Mouse (Mus musculus) heart, embryonic 14.5 days (tissue): ENCODE measurements around the gene Adh5. TPM values are rescaled to one million over a fixed set of nuclear protein-coding genes. Genes with fewer than 3 reads are reported as not detected.

Source experiments
- ATAC-seq: fragments of 200-750 bp; cut with Nextera tagmentation; 2 replicates; pipeline ENCODE4 v1.8.0; 2017; ENCODE audit warnings: low read depth, moderate TSS enrichment; ENCODE audit not compliant: insufficient number of reproducible peaks, insufficient read depth, low FRiP score
- H3K27ac ChIP-seq, 2 experiments: fragments of 200-500 bp in 1 of 2; fragments of 300-500 bp in 1 of 2; sonication (generic) in 1 of 2; replicated peaks in 1 of 2; 2 replicates each; pipeline ENCODE4 v1.5.1; 2012 to 2014; ENCODE audit warnings: low read depth in 2 of 2, low read length in 2 of 2, control low read depth in 1 of 2, mild to moderate bottlenecking in 1 of 2, mixed read lengths in 1 of 2; ENCODE audit not compliant: control insufficient read depth in 1 of 2, insufficient read depth in 1 of 2
- H3K27me3 ChIP-seq: fragments of 300-500 bp; sonication (generic); 2 replicates; pipeline ENCODE4 v1.6.1; 2014; ENCODE audit warnings: mild to moderate bottlenecking, low read length, control low read depth; ENCODE audit not compliant: control insufficient read depth, insufficient read depth
- H3K36me3 ChIP-seq: fragments of 300-500 bp; sonication (generic); 2 replicates; pipeline ENCODE4 v1.6.1; 2014; ENCODE audit warnings: mild to moderate bottlenecking, control low read depth, low read length, mixed read lengths; ENCODE audit not compliant: control insufficient read depth, insufficient read depth
- H3K4me1 ChIP-seq, 2 experiments: fragments of 200-500 bp in 1 of 2; fragments of 300-500 bp in 1 of 2; sonication (generic) in 1 of 2; 2 replicates each; pipeline ENCODE4 v1.6.1; 2012 to 2014; ENCODE audit warnings: low read length in 2 of 2, control low read depth in 1 of 2, mixed read lengths in 1 of 2; ENCODE audit not compliant: control insufficient read depth in 2 of 2, insufficient read depth in 2 of 2
- H3K4me2 ChIP-seq: fragments of 300-500 bp; sonication (generic); 2 replicates; pipeline ENCODE4 v1.6.1; 2014; ENCODE audit warnings: mild to moderate bottlenecking, low read length
- H3K4me3 ChIP-seq, 2 experiments: fragments of 200-500 bp in 1 of 2; fragments of 300-500 bp in 1 of 2; sonication (generic) in 1 of 2; 2 replicates each; pipeline ENCODE4 v1.5.1; 2012 to 2014; ENCODE audit warnings: low read length in 2 of 2, mild to moderate bottlenecking in 2 of 2, control low read depth in 1 of 2, low read depth in 1 of 2, moderate library complexity in 1 of 2; ENCODE audit not compliant: control insufficient read depth in 1 of 2, insufficient read depth in 1 of 2
- H3K9ac ChIP-seq: fragments of 300-500 bp; sonication (generic); 2 replicates; pipeline ENCODE4 v1.6.1; 2014; ENCODE audit warnings: mild to moderate bottlenecking, low read length
- H3K9me3 ChIP-seq: fragments of 300-500 bp; sonication (generic); 2 replicates; pipeline ENCODE4 v1.6.1; 2016; ENCODE audit warnings: low read length, control low read depth; ENCODE audit not compliant: control insufficient read depth
- WGBS: fragments of 180-500 bp; shearing (Covaris S2); extraction: QIAGEN DNeasy Blood & Tissue Kit; methylation state at CpG from one replicate; pipeline ENCODE4 v1.1.7; 2014; 5-methylcytosine and 5-hydroxymethylcytosine counted together
- polyA plus RNA-seq: library from polyadenylated mRNA; unstranded; fragments of >200 nt; fragmentation: Nextera tagmentation; extraction: Ambion mirVana; gene quantifications from 2 replicates; pipeline ENCODE4 v1.2.1, GENCODE M21; 2014

Gene Adh5
- polyA plus RNA-seq, 1 experiment from 2014 or later, result 171 TPM

DNA sequence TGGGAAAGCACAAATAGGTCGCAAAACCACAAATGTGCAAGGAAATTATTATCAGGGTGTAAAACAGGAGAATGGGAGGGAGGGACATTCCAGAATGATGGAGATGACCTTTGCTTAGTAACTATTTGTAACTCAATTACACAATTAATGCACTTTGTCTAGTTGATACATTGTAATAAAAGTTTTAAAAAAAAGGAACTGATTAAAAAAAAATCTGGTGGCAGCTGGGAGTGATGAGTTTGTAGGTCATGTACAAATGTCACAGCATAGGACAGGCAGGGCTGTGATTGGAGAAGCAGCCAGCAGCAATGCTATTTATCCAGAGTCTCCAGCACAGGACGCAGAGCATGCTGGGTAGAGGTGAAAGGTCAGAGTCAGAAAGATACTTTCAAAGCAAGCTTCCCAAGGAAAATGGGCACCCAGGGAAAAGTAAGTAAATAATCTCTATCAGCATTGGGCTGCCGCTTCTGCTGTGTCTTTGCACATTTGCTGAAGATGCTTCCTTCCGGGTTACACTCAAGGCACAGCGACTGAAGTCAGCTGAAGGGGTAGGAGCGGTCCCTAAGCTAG is 27.7 kb upstream of the Adh5 start, which contains the start of gene Adh4:
Adh4 (plus strand) TSS at position 346 of the 570 bp plus-strand sequence.
- ATAC-seq, result no peak
- WGBS, result 76% methylated on average over 6 of the region's 6 CpGs
- Histone ChIP-seq H3K9me3 (no peaks in the 10 kb centered on the region), H3K36me3 (no peaks in the 10 kb centered on the region), H3K4me1 (no peaks in the 10 kb centered on the region), H3K4me2 (no peak within 1 kb of the TSS), H3K27ac (no peak within 1 kb of the TSS), H3K4me3 (no peak within 1 kb of the TSS), H3K9ac (no peak within 1 kb of the TSS), H3K27me3 (no peaks in the 10 kb centered on the region)

DNA sequence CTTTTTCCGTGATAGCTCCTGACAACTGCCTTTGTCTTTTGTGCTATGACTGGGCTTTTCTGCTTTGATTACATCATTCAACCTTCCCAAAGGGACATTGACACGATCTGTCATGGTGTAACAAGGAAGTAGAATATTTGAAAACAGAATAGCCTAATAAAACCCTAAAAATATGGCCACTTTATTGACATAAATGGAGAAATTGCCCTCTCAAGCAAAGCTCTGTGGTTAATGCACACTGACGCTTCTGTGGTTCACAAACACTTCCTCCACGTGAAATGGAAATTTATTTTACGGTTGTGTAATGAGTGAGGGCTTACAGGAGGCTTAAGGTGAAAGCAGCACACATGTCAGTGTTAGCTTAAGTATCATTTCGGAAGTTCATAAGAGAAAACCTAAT is 23.5 kb upstream of the Adh5 start:
- Histone ChIP-seq H3K4me3 (no peak overlapping the region), H3K36me3 (no peaks in the 10 kb centered on the region), H3K27me3 (no peaks in the 10 kb centered on the region), H3K9ac (no peak overlapping the region), H3K27ac (no peak overlapping the region), H3K4me1 (no peaks in the 10 kb centered on the region), H3K9me3 (no peaks in the 10 kb centered on the region), H3K4me2 (no peak overlapping the region)
- 77% methylated on average over 6 of the region's 6 CpGs for WGBS
- ATAC-seq, result no peak

DNA sequence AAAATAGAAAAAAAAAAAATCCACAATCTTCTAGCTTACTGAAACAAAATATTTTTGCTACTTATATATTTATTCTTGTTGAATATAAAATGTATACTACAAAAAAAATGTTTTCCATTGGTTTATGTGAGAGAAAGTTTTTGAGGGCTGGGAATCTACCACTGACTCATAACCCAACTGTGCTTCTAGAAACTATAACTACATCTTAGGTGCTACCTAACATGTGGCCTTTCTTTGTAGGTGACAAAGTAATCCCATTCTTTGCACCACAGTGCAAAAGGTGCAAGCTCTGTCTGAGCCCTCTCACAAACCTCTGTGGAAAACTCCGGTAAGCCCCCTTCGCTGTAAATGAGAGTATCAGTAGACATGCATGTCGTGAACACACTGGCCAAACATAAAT is 22.5 kb upstream of the Adh5 start:
- H3K4me3 ChIP-seq, result no peak overlapping the region
- H3K36me3 ChIP-seq, result no peaks in the 10 kb centered on the region
- 88% methylated on average over 3 of the region's 3 CpGs for WGBS
- H3K27me3 ChIP-seq, result no peaks in the 10 kb centered on the region
- H3K9ac ChIP-seq, result no peak overlapping the region
- H3K27ac ChIP-seq, result no peak overlapping the region
- H3K4me1 ChIP-seq, result no peaks in the 10 kb centered on the region
- no peaks in the 10 kb centered on the region for H3K9me3 ChIP-seq
- H3K4me2 ChIP-seq, result no peak overlapping the region
- ATAC-seq, result no peak

DNA sequence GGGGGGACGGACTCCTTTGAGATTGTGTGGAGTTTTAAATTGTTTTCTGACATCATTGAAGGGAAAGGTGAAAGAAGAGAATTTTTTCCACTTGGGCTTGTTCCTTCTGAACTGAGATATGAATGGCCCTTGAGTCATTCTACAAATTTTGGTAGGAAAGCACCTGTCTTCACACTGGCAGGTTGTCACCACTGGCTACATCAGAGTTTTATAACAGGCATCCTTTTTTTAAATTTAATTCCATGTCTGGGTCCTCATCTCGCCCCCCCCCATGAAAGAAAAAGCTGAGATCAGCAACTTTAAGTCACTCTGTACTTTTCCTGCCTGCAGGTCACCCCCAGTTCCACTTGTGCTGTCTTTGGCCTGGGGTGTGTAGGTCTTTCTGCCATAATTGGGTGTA is 19.2 kb upstream of the Adh5 start:
- no peaks in the 10 kb centered on the region for H3K27me3 ChIP-seq
- no peak overlapping the region for H3K9ac ChIP-seq
- WGBS, result 66% methylated on average over 2 of the region's 2 CpGs
- H3K4me1 ChIP-seq, result no peaks in the 10 kb centered on the region
- no peak for ATAC-seq
- H3K4me3 ChIP-seq, result no peak overlapping the region
- no peak overlapping the region for H3K27ac ChIP-seq
- H3K36me3 ChIP-seq, result no peaks in the 10 kb centered on the region
- H3K9me3 ChIP-seq, result no peaks in the 10 kb centered on the region
- no peak overlapping the region for H3K4me2 ChIP-seq

DNA sequence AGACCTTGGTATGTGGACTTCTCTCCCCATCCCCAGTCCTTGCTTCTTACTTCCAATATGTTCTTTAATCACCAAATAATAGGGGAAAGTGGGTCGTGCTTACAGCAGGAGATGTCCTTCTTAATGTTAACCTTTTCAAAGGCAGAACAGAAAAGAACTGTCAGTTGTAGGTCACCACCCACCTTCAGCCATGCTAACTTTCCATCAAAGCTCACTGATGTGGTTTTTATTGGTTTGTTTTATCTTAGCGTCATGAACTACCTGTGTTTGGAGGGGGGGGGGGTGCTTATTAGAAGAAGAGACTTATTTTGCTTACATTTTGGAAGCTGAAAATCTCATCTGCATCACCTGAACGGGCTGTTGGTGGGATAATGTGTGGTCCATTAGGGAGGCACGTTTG is 18.6 kb upstream of the Adh5 start:
- WGBS, result 55% methylated on average over 4 of the region's 4 CpGs
- no peak overlapping the region for H3K27ac ChIP-seq
- no peak overlapping the region for H3K4me2 ChIP-seq
- no peak overlapping the region for H3K4me3 ChIP-seq
- ATAC-seq, result no peak
- no peaks in the 10 kb centered on the region for H3K9me3 ChIP-seq
- H3K9ac ChIP-seq, result no peak overlapping the region
- no peaks in the 10 kb centered on the region for H3K4me1 ChIP-seq
- H3K27me3 ChIP-seq, result no peaks in the 10 kb centered on the region
- no peaks in the 10 kb centered on the region for H3K36me3 ChIP-seq

DNA sequence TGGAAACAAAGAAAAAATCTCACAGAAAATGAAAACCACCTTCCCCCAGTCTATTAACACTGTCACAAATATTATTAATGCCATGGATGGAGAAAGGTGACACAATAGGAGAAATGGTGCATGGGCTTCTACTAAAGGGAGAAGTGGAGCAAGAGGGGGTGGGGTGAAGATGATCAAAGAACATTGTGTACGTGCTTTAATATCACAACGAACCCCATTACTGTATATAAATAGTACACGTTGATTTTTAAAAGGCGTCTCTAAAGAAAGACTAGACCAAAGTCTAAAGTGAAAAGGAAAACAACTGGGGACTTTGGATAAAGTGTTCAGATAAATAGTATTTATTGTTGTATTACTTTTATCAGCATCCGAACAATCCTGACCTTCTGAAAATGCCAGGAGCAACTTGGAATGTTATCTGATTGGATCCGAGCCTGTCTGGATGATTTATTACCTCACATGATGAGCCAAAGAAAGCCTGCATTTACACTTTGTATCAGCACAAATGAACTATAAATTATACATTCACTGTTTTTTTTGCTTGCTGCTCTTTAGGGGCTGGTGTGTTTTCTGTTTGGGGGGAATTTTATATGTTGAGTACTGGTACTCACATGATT is 12.4 kb upstream of the Adh5 start:
- Histone ChIP-seq H3K4me2 (no peak overlapping the region), H3K4me1 (no peaks in the 10 kb centered on the region), H3K36me3 (no peaks in the 10 kb centered on the region), H3K27ac (no peak overlapping the region), H3K9ac (no peak overlapping the region), H3K9me3 (no peaks in the 10 kb centered on the region), H3K4me3 (no peak overlapping the region), H3K27me3 (no peaks in the 10 kb centered on the region)
- WGBS, result 62% methylated on average over 6 of the region's 6 CpGs
- ATAC-seq, result no peak

DNA sequence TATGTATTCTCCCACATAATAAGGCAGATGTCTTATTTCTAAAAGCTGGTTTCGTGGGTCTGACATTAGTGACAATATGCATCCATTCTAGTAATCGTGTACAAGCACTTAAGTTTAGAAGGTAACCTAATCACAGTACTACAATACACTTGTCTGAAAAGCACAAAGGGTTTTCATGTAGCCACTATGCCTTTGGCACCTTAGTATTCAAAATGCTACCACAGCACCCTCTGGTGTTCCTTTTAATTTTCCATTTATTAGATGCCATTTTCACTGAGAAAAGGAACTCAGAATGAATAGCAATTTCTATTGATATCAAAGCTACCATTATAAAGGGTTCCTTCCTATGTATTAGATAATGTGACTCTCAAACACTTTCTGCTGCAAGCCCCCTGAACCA is 11.1 kb upstream of the Adh5 start:
- no peak overlapping the region for H3K4me2 ChIP-seq
- H3K9ac ChIP-seq, result no peak overlapping the region
- ATAC-seq, result no peak
- H3K9me3 ChIP-seq, result no peaks in the 10 kb centered on the region; the same call in 1 of the 2 replicates
- no peak overlapping the region for H3K4me3 ChIP-seq
- no peaks in the 10 kb centered on the region for H3K4me1 ChIP-seq
- no peak overlapping the region for H3K27ac ChIP-seq
- no peaks in the 10 kb centered on the region for H3K36me3 ChIP-seq
- WGBS, result 61% methylated on average over 2 of the region's 2 CpGs
- no peaks in the 10 kb centered on the region for H3K27me3 ChIP-seq

DNA sequence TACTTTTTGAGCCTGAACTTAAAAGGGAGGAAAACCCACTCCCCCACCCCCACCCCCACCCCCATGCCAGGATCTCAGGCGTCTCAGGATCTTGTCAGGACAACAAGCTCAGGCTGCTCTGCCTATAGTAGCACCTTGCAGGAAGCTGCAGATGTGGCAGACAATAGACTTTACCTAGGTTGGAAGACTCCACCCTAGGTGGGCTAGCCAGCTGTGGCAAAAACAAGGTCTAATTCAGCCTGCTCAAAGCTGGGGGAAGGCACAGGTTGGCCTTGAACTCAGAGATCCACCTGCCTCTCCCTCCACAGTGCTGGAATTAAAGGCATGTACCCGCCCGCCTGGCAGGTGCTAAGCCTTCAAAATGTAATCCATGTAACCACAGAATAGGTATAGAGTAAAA is 4.2 kb upstream of the Adh5 start:
- Histone ChIP-seq H3K36me3 (no peaks in the 10 kb centered on the region), H3K4me1 (peaks cover 0 to 7% of the 10 kb centered on the region in 2 experiments; a peak in 2 of 4 replicates), H3K9ac (no peak overlapping the region), H3K4me3 (no peak overlapping the region), H3K9me3 (no peaks in the 10 kb centered on the region; the same call in 1 of the 2 replicates), H3K27me3 (no peaks in the 10 kb centered on the region), H3K27ac (no peak overlapping the region), H3K4me2 (no peak overlapping the region)
- WGBS, result 77% methylated on average over 3 of the region's 3 CpGs
- ATAC-seq, result no peak
